Mouse (Mus musculus) limb, embryonic 11.5 days (tissue): ENCODE data around the gene Fgl2. TPM values are rescaled to one million over a fixed set of nuclear protein-coding genes. Genes with fewer than 3 reads are reported as not detected.

Experiments used
- ATAC-seq: fragments of 200-750 bp; cut with Nextera tagmentation; 2 replicates; pipeline ENCODE4 v1.8.0; 2017; ENCODE audit warnings: low read depth; ENCODE audit not compliant: insufficient number of reproducible peaks, low FRiP score, low TSS enrichment
- DNase-seq: peaks from one replicate; pipeline ENCODE4 v3.0.0-alpha.2; 2015; ENCODE audit warnings: low spot score
- H3K27ac ChIP-seq: fragments of 300-500 bp; sonication (generic); replicated peaks from 2 replicates; pipeline ENCODE4 v1.5.1; 2014; ENCODE audit warnings: low read depth, mild to moderate bottlenecking, low read length
- H3K27me3 ChIP-seq: fragments of 300-500 bp; sonication (generic); 2 replicates; pipeline ENCODE4 v1.6.1; 2014; ENCODE audit warnings: mild to moderate bottlenecking, low read length, mixed read lengths; ENCODE audit not compliant: control insufficient read depth, insufficient read depth
- H3K36me3 ChIP-seq: fragments of 300-500 bp; sonication (generic); 2 replicates; pipeline ENCODE4 v1.6.1; 2014; ENCODE audit warnings: mild to moderate bottlenecking, low read length, moderate library complexity, mixed read lengths; ENCODE audit not compliant: control insufficient read depth, insufficient read depth
- H3K4me1 ChIP-seq: fragments of 300-500 bp; sonication (generic); 2 replicates; pipeline ENCODE4 v1.6.1; 2014; ENCODE audit warnings: low read length, mixed read lengths; ENCODE audit not compliant: control insufficient read depth, insufficient read depth
- H3K4me2 ChIP-seq: fragments of 300-500 bp; sonication (generic); 2 replicates; pipeline ENCODE4 v1.6.1; 2014; ENCODE audit warnings: low read depth, mild to moderate bottlenecking, moderate library complexity; ENCODE audit not compliant: severe bottlenecking
- H3K4me3 ChIP-seq: fragments of 300-500 bp; sonication (generic); 2 replicates; pipeline ENCODE4 v1.5.1; 2014; ENCODE audit warnings: low read depth, low read length
- H3K9ac ChIP-seq: fragments of 300-500 bp; sonication (generic); 2 replicates; pipeline ENCODE4 v1.6.1; 2014; ENCODE audit warnings: mild to moderate bottlenecking, low read length
- H3K9me3 ChIP-seq: fragments of 300-500 bp; sonication (generic); 2 replicates; pipeline ENCODE4 v1.6.1; 2016; ENCODE audit warnings: low read length; ENCODE audit not compliant: control insufficient read depth
- WGBS: fragments of 180-500 bp; shearing (Covaris S2); extraction: QIAGEN DNeasy Blood & Tissue Kit; methylation state at CpG from one replicate; pipeline ENCODE4 v1.1.7; 2014; 5-methylcytosine and 5-hydroxymethylcytosine counted together
- polyA plus RNA-seq: library from polyadenylated mRNA; unstranded; fragments of >200 nt; fragmentation: Nextera tagmentation; extraction: Ambion mirVana; gene quantifications from 2 replicates; pipeline ENCODE4 v1.2.1, GENCODE M21; 2014

Fgl2 gene
- polyA plus RNA-seq, 1 experiment from 2014 or later = 0.23 TPM

DNA sequence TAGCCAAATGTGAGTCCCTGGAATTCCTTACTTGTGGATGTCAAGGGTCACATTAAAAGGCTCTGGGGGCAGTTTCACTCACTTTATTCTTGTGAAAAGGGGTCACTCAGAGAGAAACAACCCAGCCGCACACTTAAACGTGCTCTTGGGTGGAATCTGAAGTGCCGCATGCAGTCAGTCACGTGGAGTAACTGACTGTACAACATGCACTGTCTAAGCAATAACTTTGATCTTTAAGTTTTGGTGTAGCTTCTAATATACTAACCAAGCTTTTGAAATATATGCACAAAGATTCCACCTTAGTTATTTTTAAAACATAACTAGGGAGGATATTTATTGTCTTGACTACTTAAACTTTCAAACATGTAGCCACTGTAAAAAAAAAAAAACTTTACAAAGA is 4.5 kb downstream of the Fgl2 start:
- no peak overlapping the region for H3K27ac ChIP-seq
- no peaks in the 10 kb centered on the region for H3K36me3 ChIP-seq
- H3K4me2 ChIP-seq = no peak overlapping the region
- H3K4me1 ChIP-seq = no peaks in the 10 kb centered on the region
- WGBS = 85% methylated on average over 4 of the region's 4 CpGs
- ATAC-seq (no peak), DNase-seq (no peak)
- no peak overlapping the region for H3K9ac ChIP-seq
- 0 out of 2 replicates have a peak, but pooled peaks cover 5% of the 10 kb centered on the region for H3K27me3 ChIP-seq
- no peak overlapping the region for H3K4me3 ChIP-seq
- H3K9me3 ChIP-seq = no peaks in the 10 kb centered on the region

DNA sequence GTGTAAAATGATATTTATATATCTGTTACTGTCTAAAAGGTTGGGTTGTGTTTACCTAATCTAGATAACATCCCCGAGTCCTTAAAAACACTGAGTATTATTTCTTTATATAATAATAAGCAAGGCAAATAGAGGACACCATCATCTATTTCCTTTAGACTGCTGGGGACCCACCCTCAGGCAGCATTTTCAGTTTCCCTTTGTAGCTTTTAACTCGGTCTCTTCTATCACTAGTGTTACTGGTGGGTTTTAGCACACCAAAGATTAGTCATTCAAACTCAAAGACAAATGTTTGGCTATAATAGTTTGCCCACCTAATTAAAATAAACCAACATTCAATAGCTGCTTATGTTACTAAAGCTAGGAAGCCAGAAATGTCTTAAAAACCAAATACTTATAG is 6.0 kb downstream of the Fgl2 start:
- no peaks in the 10 kb centered on the region for H3K4me1 ChIP-seq
- no peak overlapping the region for H3K9ac ChIP-seq
- H3K9me3 ChIP-seq = no peaks in the 10 kb centered on the region
- no peak overlapping the region for H3K4me3 ChIP-seq
- no peak overlapping the region for H3K4me2 ChIP-seq
- H3K36me3 ChIP-seq = no peaks in the 10 kb centered on the region
- ATAC-seq (no peak), DNase-seq (no peak)
- 80% methylated on average over 2 of the region's 2 CpGs for WGBS
- no peak overlapping the region for H3K27ac ChIP-seq
- H3K27me3 ChIP-seq = no peaks in the 10 kb centered on the region

DNA sequence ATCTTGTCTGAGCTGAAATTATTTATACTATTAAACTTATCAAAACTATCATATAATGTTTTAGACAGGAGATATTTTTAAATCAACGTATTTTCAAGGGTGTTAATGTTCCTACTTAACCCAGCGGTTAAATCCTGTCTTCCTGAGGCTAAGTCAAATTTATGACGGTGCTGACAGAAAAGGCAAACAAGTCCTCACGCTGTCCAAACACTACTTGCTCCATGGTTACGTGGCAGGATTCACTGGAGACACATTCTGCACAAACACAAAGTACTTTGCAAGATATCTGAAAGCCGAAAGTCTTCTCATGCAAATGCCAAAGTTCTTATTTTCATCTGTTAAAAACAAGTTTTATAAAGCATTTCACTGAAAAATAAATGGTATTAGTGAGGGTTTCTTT is 9.5 kb downstream of the Fgl2 start:
- Histone ChIP-seq H3K27me3 (no peaks in the 10 kb centered on the region), H3K27ac (no peak overlapping the region), H3K4me3 (no peak overlapping the region), H3K4me1 (no peaks in the 10 kb centered on the region), H3K9me3 (no peaks in the 10 kb centered on the region), H3K9ac (no peak overlapping the region), H3K36me3 (no peaks in the 10 kb centered on the region), H3K4me2 (no peak overlapping the region)
- ATAC-seq = no peak
- WGBS = 25% methylated on average over 6 of the region's 6 CpGs
- peak; percentile 17 for DNase-seq

DNA sequence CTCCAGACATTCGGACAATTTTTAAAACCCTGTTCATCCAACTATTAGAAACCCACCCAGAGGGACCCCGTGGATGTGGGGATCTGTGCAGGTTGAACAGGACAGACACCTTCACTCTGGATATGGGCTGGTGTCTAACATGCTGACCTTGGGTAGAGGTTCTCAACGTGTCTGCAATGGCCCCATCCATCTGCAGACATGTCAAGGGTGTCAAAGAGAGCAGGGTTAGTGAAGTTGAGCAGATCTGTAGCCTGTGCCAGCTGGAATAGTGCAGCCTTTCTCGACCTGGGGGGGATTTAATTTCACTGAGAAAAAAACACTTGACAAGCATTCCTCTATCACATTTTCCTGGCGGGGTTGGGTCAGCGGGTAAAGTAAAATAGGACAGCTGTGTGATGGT is 10.2 kb downstream of the Fgl2 start:
- WGBS = 53% methylated on average over 6 of the region's 6 CpGs
- H3K4me1 ChIP-seq = no peaks in the 10 kb centered on the region
- no peak overlapping the region for H3K27ac ChIP-seq
- no peaks in the 10 kb centered on the region for H3K36me3 ChIP-seq
- H3K9me3 ChIP-seq = no peaks in the 10 kb centered on the region
- H3K4me2 ChIP-seq = no peak overlapping the region
- H3K27me3 ChIP-seq = no peaks in the 10 kb centered on the region
- DNase-seq = peak; percentile 21
- ATAC-seq = no peak
- no peak overlapping the region for H3K4me3 ChIP-seq
- H3K9ac ChIP-seq = no peak overlapping the region

DNA sequence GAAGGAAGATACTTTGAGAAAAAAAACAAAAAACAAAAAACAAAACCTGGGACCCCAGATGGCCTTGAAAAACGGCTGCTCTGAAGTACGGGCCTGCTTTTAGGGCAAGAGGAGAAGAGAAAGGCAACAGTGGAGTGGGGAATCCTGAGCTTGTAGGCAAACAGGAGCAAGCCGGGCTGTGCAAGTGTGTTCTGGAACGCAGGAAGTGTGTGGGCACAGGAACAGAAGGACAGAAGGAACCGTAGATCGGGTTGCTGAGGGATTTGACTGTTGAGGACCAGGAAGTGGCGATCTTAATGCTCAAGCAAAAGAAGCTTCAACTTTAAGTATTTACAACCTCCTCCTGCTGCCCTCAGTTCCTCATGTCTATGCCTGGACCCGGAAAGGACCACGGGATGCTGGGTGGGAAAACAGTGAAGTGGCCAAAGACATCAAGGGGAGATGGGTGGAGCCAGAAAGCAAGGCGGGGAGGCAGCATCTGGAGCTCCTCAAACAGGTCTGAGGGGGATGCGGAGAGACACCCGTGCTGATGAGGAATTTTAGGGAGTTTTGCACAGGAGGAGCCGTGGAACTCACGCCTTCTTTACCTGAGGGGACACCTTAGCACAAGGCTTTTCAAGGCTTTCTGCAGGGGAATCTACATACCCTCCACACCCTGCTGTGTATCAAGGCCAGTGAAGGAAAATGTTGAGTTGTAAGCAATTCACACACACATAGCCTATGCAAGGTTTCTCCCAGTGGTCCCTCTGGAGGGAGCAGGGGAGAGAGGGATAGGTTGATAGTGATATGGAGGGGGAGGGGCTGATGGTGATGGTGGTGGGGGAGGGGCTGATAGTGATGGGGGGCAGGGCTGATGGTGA is 11.2 kb downstream of the Fgl2 start:
- H3K9me3 ChIP-seq = no peaks in the 10 kb centered on the region
- no peak overlapping the region for H3K27ac ChIP-seq
- H3K36me3 ChIP-seq = no peaks in the 10 kb centered on the region
- DNase-seq = peak; percentile 22
- H3K4me2 ChIP-seq = no peak overlapping the region
- WGBS = 30% methylated on average over 14 of the region's 14 CpGs
- H3K27me3 ChIP-seq = no peaks in the 10 kb centered on the region
- no peak overlapping the region for H3K9ac ChIP-seq
- no peak overlapping the region for H3K4me3 ChIP-seq
- no peak; the same call in 1 of the 2 replicates for ATAC-seq
- H3K4me1 ChIP-seq = no peaks in the 10 kb centered on the region

DNA sequence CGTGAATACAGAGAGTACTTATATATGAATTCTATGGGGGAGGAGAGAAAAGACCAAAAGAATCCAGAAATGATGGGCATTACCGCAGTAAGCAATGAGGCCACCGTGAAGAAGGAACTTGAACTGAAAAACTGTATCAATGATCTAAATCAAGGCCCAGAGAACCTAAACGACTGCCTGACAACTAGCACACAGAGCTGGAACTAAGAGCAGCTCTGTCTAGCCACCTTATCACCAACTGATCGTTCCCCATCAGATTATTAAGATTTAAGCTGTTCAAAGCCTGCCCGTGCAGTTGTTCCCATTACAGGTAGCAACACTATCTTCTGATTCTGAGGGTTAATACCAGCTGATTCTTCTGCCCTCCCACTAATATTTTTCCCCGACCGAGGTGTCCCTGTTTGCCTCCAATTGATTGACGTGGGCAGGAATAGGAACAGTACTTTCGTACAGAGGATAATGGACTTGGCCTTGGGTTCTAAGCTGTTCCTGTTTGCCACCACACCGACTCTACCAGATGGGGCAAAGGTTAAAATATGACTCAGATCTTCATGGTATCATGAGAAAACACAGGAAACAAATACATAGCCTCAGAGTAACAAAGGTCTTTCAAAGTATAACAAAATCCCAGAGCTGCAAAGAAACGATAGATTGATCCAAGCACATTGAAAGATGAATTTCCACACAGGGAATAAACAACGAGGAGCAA is 12.0 kb downstream of the Fgl2 start:
- DNase-seq (peak; percentile 4), ATAC-seq (no peak)
- H3K36me3 ChIP-seq = no peaks in the 10 kb centered on the region
- no peak overlapping the region for H3K9ac ChIP-seq
- no peaks in the 10 kb centered on the region for H3K4me1 ChIP-seq
- no peaks in the 10 kb centered on the region for H3K27me3 ChIP-seq
- WGBS = 78% methylated on average over 13 of the region's 13 CpGs
- no peaks in the 10 kb centered on the region for H3K9me3 ChIP-seq
- no peak overlapping the region for H3K4me3 ChIP-seq
- H3K27ac ChIP-seq = no peak overlapping the region
- no peak overlapping the region for H3K4me2 ChIP-seq

DNA sequence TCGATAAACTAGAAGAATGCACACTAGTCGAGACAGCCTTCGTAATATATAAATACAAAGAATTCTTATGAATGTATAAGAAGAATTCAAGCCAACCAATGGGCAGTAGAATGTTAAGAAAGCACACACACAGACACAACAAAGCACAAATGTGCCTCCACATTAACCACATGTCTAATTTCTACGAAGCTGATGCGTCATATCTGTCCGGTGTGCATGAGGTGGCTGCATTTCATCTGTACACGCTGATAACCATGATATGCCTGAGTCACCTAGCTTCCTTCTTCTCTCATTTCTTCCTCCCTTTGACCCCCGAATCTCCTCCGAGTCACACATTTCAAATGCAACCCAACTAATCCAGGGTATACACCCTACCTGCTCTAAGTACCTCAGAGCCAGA is 12.5 kb downstream of the Fgl2 start:
- no peak overlapping the region for H3K4me3 ChIP-seq
- H3K4me1 ChIP-seq = no peaks in the 10 kb centered on the region
- no peak overlapping the region for H3K4me2 ChIP-seq
- H3K27ac ChIP-seq = no peak overlapping the region
- no peaks in the 10 kb centered on the region for H3K36me3 ChIP-seq
- H3K27me3 ChIP-seq = no peaks in the 10 kb centered on the region
- H3K9me3 ChIP-seq = no peaks in the 10 kb centered on the region
- no peak for ATAC-seq
- no peak overlapping the region for H3K9ac ChIP-seq
- 93% methylated on average over 9 of the region's 9 CpGs for whole genome bisulfite sequencing
- DNase-seq = no peak

DNA sequence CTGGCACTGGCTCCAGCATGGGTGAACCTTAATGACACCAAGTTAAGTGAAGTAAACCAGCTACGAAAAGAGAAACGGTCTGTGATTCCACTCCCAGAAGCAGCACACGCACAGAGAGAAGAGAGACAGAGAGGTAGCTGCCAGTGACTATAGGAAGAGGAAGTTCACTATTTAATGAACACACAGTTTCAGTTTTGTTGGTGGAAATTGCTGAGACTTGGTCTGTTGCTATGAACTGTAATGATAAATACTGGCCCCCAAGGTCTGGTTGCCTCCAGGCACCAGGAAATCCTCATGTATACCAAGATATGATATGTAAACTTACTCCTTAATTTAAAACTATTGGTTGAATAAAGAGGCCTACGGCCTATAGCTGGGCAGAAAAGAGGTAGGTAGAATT is 14.0 kb downstream of the Fgl2 start:
- Histone ChIP-seq H3K4me1 (no peaks in the 10 kb centered on the region), H3K36me3 (no peaks in the 10 kb centered on the region), H3K27ac (no peak overlapping the region), H3K27me3 (no peaks in the 10 kb centered on the region), H3K9ac (no peak overlapping the region), H3K9me3 (no peaks in the 10 kb centered on the region), H3K4me2 (no peak overlapping the region), H3K4me3 (no peak overlapping the region)
- ATAC-seq (no peak), DNase-seq (peak; percentile 5)
- 90% methylated on average over 4 of the region's 4 CpGs for WGBS
